Mouse (Mus musculus): Measurements from ENCODE around the gene Ncan.

Gene Ncan

DNA sequence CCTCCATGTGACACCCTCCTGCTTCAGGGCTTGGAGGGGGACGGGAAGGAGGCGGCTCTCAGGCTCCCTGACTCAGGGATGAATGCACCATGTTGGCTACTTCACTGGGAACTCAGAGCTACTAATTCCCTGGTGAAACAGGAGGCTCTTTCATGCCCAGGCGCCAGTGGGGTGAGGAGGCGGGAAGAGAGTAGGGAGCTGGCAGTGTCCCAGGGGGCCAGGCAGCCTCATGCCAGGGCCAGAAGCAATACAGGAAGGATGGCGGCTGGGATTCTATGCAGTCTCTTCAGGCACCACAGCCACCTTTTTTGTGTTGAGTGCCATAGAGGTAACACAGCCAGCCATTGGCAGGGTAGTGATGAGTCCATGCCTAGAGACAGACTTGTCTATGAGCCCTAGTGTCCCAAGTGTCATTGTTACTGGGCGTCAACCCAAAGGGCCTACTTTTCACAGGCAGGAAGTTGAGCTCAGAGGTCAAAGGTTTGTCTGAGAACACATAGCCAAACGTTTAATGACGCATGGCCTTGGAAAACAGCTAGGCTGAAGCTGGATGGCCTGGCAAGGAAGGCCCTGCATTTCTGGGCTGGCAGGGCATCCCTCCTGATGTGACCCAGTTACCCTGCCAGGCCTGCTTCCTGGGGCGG, 8.8 kb upstream of the Ncan start:
- no peak for DNase-seq (ENCODE audit: extremely low spot score)

DNA sequence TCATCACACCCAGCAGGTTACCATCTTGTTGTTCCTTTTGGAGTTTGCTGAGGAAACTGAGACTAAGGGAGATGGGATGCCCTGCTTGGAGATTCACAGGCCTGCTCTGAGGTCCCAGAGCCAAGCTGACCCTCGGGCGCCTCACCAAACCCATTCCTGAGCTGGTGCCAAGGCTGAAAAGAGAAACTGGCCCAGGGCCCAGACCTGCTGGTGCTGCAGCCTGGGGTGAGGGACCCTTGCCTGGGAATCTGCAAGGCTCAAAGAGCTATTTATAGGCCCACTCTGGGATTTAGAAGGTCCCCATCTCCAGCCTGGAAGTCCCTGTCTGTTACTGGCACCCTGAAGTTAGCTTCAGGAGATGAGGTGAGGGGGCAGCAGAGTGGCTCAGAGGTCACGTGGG, 7.8 kb upstream of the Ncan start:
- no peak for DNase-seq (ENCODE audit: extremely low spot score)

DNA sequence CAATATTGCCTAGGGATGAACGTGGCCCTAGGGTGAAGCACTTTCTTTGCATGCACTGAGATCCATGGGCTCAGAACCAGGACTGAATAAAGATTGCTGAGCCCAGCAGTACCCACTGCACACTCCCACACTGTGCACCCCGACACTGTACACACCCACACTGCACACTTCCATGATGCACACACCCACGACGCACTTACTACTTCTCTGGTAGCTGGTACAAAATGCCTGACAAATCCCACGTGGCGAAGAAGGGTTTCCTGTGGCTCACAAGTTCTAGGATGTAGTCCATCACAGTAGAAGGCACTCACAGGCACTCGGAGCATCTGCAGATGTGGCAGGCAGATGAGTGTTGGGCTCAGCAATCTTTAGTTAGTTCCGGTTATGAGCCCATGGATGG, 4.3 kb upstream of the Ncan start:
- DNase-seq (ENCODE audit: extremely low spot score): no peak

DNA sequence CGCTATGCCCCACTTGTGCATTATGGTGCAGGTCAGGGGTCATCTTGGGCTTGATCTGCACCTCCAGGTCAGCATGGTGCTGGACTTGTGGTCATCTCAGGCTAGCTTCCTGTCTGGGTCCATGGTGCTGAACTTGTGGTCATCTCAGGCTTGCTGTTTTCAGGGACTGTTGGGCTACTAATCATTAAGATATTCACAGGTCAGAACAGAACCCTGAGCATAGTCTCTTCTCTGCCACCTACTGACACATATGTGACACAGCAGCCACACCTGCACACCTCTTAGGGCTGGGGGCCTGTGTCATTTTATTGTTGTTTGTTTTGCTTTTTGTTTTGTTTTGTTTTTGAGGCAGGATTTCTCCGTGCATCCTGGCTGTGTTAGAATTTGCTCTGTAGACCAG, 2.2 kb upstream of the Ncan start:
- DNase-seq (ENCODE audit: extremely low spot score): no peak

DNA sequence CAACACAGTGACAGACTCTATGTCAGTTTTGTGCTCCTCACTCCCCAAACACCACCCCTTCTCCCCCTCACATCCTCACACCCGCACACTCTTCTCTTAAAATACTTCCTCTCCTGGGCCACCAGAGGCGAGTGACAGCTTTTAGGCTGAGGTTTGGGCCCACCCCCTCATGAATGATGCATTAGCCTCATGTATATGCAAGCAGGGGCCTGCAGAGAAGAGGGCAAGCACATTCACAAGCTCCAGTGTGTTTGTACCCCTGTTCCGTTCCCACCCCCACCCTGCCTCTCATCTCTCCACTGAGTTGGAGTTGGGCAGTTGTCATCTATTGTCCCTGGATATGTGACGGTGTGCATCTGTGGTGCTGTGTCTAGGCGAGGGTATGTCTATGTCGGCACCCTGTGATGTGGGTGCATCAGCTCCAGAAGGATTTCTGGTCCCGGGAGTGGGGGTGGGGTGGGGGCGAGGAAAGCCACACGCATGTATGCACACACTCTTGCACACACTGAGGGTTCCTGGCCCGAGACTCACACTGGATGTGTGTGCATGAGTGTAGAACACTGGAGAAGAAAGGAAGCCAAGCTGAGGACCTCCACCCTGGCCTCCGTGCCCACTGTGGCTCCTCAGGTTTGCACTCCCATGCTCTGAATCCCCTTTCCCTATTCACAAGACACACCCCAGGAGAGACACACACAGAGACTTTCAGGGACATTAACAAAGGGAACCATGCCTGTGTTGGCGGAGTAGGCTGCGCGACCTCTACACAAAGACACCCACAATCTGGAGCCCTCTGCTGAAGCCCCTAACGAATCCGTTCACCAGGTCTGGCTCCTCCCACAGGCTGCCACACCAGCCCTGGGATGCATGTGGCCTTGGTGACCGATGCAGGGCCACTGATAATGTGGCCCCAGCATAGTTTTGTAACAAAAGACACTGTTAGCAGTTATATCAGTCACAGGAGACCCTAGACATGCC, 1.7 kb downstream of the Ncan start:
- DNase-seq (ENCODE audit: extremely low spot score): no peak

DNA sequence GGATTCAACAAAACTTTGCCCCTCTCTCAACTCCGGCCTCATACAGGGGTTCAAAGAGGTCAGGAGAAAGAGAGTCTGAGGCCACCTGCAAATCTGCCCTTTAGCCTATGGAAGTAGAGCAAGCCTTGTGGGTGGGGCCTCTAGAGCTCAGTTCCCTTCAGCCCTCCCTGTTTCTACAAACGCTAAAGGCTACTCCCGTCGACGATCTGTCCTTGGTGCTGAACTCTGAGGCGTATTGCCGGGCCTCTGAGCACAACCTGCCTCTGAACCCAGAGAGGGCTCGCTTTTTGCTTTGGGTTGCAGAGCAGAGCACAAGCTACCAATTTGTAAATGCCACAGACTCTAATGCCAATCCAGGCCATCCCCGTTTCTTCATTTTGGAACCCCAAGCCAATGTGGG, 3.1 kb downstream of the Ncan start:
- peak; percentile 47 for DNase-seq (ENCODE audit: extremely low spot score)

DNA sequence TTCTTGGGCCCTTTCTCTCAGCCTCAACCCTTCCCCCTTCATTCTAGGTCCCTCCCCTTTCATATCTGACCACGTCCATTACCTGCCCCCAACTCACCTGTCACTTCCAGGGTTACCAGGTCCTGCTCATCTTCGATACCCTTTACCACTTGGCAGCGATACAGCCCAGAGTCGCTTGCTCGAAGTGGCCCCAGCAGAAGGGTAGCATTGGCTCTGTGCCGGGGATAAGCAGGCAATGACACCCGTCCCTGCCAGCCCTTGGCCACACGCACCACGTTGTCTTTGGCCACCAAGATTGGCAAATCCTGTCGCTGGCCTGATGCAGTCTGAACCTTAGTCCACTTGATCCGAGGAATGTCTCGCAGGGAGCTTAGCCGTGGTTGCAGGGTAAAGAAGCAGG, 5.8 kb downstream of the Ncan start:
- no peak for DNase-seq (ENCODE audit: extremely low spot score)

DNA sequence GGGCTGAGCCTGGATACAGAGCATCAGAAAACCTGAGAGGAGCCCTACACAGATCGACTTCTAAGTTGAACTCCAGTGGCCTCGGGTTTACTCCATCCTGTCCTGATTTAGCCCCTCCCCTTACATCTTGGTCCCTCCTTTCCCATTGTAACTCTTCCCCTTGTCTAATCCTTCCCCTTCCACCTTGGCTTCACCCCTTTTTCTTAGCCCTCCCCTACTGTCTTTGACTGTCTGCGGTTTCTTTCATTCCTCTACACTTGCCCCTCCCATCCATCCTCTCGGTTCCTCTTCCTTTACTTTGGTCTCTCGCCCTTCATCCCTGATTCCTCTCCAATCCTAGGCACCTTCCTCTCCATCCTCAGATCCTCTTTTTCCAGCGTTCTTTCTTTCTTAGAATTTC, 6.2 kb downstream of the Ncan start:
- DNase-seq (ENCODE audit: extremely low spot score): no peak

DNA sequence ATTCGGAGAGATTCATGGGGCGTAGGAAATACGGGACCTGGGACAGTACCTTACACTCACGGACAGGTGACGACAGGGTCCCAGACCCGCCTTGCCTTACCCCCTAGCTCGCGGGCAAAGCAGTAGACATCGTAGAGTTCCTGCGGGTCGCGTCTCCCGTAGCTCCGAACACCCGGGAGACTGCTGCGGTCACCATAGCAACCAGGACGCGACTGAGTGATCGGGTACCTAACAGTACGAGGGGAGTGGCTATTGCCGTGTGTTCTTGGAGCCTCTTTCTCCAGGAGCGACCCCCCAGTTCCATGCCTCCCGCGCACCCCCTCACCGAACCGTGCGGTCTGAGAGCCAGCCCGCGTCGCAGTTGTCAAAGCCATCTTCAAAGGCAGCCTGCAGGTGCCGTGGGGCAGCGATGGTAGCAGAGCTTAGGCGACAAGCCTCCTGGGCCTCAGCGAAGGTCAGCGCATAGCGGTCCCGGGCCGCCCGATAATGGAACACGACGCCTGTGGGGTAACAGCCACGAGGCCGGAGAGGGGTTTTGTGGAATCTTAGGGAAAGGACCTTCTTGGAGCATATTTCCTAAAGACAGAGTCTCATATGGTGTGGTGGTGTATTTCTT, 8.2 kb downstream of the Ncan start:
- no peak for DNase-seq (ENCODE audit: extremely low spot score)

DNA sequence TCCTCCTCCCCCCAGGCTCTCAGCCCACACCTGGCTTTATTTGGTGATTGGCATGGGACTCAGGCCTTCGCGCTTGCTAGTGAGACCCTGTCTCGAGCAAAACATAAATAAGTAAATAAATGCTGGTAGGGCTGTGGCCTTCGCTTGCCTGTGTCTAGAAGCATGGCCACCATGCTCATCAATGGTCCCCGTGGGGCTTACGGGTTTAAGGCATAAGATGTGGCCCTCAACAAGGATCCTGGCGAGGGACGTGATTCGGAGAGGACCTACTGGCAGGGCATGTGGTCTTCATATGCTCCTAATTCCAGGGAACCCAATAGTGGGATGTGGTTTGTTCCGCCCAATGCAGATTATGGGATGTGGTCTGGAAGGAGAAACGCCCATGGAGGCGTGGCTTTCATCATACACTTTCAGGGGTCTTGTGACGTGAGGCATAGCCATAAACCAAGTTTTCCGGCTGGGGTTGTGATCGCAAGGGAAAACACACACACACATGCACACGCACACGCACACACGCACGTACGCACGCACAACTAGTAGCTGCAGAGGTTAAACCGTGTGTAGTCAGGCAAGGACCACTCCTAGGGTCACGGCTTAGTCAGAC, 9.4 kb downstream of the Ncan start:
- DNase-seq (ENCODE audit: extremely low spot score): no peak

DNA sequence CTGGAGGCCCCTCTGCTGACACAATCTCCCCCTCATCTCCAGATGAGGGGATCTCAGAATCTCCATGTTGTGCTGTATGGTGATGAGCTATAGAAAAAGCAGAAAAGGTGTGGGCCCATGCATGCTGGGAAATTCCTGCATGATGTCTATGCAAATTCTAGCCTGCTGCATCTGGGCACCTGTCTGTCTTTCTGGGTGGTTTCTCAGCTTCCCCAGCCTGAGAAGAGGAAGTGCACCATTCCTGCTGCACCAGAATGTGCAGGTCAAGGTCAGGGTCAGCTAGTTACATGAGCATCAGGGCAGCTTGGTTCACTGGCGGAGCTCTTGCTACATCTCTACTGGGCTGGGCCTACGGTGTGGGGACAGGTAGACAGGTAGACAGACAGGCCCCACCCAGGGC, 10.2 kb downstream of the Ncan start:
- no peak for DNase-seq (ENCODE audit: extremely low spot score)

DNA sequence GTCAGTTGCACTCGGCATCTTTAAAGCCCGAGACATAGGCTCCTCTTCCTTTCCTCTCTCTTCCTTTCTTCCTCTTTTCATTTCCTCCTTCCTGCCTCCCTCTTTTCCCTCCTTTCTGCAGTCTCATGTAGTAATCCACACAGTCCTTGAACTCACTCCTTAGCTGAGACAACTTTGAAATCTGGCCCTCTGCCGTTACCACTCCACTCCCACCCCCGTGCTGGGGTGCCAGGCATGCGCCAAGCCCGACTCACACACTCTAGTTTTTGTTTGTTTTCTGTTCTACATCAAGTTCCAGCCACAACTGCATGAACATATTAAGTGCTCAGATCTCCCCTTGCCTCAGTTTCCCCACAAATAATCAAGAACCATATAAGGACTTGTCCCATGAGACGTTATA, 15.8 kb downstream of the Ncan start:
- DNase-seq (ENCODE audit: extremely low spot score): no peak

DNA sequence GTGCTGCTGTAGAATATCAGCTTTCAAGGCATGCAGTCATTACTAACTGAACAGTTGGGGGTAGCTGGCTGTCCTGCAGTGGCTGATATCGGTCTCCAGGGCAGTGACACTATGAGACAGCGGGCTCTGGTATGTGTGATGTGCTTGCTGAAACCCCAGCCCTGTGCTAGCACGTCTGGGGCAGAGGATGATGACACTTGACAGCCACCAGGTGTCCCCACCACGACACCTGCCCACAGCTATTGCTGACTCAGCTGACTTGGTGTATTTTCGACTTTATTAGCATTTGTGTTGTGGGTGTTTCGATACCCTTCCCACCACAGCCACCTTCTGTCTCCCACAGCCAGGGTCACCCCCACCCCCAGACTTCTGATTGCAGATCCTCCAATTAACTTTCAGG, 16.2 kb downstream of the Ncan start:
- no peak for DNase-seq (ENCODE audit: extremely low spot score)

DNA sequence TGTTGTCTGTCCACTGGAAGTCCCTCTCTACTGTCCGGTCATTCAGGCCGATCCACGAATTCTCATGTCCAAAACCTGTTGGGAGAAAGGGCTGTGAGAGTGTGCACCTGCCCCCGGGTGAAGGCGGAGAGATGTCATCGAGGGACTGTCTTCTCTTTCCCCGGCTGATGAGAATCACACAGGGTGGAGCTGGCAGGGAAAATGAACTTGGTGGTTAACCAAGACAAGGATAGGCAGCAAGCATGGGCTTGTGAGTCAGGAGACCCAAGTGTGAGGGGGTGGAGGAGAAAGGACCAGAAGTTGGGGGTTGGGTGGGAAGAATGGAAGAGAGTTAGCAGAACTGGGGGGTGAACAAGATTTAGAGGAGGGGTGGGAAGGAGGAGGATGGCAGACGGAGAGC, 20.4 kb downstream of the Ncan start:
- DNase-seq (ENCODE audit: extremely low spot score): no peak

DNA sequence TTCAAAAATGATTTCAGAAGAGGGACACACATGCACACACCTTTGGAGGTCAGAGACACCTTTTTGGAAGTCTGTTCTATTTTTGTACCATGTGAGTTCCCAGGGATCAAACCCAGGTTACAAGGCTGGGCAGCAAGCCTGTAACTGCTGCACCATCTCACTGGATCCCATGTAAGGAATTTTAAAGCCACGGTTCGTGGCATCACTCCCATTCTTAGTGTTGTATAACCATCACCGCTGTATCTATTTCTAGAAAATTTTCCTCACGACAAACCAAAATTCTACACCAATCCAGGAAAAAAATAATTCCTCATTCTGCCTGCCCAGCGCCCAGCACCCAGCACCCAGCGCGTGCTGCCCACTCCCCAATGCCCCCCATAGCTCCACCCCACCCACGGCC, 21.4 kb downstream of the Ncan start:
- no peak for DNase-seq (ENCODE audit: extremely low spot score)

DNA sequence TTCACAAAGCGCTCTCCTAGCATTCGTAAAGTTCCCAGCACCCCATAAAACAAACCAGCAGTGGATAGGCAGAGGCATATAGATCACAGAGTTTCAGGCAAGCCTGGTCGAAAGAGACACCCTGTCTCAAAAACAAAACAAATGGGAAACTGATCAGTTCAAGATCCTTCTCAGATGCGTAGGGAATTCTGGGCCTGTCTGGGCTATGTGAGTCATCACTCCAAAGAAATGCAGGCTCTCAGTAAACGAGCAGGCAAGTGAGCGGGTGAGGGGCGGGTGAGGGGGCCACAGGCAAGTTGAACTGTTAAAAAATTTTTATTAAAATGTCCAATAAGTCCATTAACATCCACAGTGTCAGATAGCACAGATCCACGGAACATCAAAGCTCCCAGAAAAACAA, 27.9 kb downstream of the Ncan start:
- DNase-seq (ENCODE audit: extremely low spot score): no peak

DNA sequence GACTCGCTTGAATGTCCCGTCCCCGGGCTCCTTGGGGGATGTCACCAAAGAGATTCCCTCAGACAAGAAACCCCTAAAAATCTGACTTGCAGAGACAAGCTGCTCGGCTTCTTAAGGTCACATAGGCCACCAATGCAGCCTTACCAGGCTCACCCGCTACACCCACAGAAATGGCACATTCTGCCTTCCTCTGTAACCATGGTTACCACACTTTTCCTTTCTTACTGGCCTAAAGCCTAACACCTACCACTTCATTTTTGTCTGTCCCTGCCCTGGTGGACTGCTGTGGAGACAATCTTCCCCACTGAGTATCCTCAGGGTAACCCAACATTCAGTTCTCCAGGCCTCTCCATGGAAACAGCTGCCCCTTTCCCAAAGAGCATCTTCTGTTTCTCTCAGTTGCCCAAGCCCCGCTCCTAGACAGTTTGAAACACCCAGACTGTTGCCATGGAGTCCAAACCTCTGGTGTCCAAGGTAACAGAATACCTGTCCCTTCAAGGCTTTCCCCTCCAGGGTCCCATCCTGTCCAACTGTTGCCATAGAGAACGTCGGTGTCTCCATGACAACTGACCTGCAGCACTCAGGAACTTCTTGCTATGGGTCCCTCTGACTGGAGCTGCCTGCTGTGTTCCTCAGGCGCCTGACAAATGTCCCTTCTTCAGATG, 31.2 kb downstream of the Ncan start:
- no peak for DNase-seq (ENCODE audit: extremely low spot score)

DNA sequence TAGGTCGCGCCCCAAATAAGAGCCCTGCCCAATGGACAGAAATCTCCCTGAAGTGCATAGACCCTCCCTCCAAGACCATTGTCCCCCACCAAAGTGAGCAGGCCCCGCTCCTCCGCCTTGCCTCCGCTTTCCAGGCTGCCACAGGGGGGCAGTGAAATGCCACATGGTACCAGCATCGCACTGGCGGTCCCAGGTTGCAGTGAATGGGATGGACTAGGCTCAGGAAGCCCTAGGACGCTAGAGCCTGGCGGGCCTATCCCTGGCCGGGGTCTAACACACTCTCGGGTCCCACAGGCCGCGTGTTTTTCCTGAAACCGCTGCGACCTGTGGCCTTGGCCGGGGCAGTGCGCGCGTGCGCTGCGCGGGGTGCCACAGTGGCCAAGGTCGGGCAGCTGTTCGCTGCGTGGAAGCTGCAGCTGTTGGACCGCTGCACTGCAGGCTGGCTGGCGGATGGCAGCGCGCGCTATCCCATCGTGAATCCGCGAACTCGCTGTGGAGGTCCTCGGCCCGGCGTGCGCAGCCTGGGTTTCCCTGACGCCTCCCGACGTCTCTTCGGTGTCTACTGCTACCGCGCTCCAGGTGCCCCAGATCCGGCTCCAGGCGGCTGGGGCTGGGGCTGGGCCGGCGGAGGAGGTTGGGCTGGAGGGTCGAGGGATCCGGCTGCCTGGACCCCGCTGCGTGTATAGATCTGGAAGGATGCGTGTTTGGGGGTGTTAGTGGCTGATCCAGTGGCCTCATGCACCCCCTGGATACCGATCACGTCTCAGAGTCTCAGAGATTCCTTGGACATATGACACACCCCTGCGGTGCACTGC, 32.6 kb downstream of the Ncan start:
- peak; percentile 74 for DNase-seq (ENCODE audit: extremely low spot score)

DNA sequence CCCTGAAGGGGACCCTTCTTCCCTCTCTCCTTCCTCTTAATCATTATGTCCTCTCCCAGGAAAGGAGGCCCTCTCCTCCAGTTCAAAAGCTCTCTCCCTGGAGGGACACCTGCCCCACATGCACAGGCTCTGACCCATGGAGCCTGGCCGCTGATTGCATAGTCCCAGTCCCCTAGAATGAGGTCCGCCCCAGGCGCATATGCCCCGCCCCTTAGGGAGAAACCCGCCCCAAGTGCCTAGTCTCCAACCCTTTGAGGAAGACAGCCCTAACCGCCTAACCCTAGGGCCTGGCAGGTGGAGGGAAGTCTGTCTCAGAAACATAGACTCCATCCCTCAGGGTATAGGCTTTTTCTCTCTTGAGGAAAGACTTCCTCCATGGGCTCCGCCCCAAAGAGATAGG, 33.4 kb downstream of the Ncan start:
- no peak for DNase-seq (ENCODE audit: extremely low spot score)

DNA sequence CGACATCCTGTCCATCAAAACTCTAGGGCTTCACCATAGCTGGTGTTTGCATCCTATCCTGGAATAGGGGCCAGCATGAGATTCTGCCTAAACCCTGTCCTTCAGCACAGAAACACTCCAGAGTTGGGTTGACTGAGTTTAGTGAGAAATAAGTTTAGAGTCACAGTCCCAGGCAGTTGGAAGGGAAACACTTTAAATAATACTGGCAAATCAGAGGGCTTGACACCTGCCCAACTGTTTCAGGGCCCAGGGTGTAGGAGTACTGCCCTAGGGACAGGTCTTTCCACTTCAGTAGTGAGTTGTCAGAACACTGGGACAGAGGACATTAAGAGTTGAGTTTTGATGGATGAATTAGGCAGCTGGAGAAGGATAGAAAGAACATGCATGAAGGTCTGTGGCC, 34.5 kb downstream of the Ncan start:
- DNase-seq (ENCODE audit: extremely low spot score): no peak

All from embryo, embryonic 9.5 days (tissue).